Mouse (Mus musculus): ENCODE measurements around the gene Uck2.

Uck2 gene

GRCm38 (mm10) chr1:167283441-167284257 is 1.5 kb downstream of the Uck2 start:
- DNase-seq (ENCODE audit: low spot score), result peak; percentile 50

GRCm38 (mm10) chr1:167282768-167283167 is 2.4 kb downstream of the Uck2 start:
- no peak for DNase-seq (ENCODE audit: low spot score)

- DNase-seq (ENCODE audit: low spot score), result no peak
Measured at GRCm38 (mm10) chr1:167282112-167282511, 3.0 kb downstream of the Uck2 start.

- no peak for DNase-seq (ENCODE audit: low spot score)
Measured at GRCm38 (mm10) chr1:167280061-167280460, 5.1 kb downstream of the Uck2 start.

DNA sequence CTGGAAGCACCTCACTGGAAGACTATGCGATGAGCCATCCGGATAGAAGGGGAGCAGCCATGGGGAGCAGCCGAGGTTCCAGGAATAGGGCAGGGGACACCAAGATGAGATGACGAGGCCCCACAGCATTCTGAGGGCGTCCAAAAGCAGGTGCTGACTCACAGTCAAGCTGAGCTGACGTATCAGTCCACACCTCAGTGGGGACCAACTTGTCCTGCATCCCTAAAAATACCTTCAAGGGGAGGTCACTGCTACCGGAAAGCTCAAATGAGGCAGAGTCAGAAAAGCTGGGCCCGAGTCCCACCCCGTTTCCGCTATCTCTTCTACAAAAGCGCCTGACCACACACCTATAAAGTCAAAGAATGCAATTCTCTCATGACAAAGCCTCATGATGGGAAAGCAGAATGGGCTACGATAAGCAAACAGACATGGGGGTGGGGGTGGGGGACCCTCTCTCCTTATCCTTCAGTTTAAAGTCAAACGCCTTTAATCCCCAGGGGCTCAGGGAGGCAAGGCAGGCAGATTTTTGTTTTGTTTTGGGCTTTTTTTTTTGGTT is 5.9 kb downstream of the Uck2 start:
- DNase-seq (ENCODE audit: low spot score), result no peak

- no peak for DNase-seq (ENCODE audit: low spot score)
Measured at GRCm38 (mm10) chr1:167278395-167278794, 6.7 kb downstream of the Uck2 start.

DNA sequence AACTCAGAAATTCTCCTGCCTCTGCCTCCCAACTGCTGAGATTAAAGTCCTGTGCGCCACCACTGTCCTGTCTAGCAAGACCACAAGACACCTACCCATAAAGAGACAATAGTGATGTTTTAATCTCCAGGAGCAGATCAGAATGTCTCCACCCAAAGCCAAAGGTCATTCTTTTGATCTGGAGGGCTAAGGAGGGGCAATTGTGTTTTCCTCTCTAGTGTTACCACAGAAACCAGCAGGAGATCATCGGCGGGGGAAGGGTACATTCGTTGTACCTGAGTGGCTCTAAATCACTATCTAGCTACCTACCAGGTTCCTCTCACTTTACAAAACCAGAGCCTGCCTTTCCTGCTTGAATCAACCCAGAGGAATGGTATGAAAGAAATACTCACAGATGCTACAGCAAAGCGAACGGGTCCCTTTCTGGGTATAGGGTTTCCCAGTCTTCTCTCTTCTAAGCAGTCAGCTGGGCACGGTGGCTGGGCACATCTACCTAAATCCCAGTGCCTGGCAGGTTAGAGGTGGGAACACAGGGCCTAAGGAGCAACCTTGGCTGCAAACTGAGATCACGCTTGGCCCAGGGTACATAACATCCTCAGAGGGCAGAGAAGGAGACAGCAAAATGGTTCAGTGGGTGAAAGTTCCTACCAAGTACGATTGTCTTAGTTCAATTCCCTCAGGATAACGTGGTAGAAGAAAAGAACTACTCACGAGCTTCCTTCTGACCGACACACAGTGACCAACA is 10.3 kb downstream of the Uck2 start:
- no peak for DNase-seq (ENCODE audit: low spot score)

DNA sequence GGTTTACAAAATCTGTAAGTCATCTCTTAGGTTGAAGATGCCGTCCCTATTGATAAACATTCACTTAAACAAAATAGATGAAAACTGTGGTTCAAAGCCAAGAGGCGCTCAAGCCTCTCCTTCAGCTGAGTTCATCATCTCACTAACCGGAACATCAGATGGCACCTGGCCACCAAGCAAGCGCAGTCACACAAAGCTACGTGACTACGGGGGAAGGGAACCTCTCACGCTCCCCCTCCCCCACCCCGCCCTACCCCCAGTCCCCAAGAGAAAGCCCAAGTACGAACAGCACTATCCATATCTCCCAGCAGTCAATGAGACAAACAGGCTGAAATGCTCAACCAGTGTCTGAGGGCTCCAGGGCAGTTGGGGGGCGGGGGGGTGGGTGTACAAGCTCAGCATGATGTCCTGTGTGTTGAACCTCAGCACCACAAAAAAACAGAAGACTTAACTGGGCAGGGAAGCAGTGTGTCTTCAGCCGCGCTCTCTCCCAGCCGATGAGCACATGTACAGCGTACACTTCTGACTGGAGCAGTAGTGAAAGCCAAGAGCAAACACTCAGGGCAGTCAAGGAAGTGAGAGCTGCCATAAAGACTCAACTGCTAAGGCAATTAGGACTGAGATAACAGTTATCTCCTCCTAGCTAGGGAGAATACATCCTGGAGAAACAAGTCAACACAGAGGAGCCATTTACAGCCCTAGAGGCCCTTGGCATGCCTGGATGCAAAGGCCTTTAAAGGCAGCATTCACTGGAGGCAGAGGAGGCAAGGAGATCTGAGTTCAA is 11.5 kb downstream of the Uck2 start:
- DNase-seq (ENCODE audit: low spot score), result no peak

DNA sequence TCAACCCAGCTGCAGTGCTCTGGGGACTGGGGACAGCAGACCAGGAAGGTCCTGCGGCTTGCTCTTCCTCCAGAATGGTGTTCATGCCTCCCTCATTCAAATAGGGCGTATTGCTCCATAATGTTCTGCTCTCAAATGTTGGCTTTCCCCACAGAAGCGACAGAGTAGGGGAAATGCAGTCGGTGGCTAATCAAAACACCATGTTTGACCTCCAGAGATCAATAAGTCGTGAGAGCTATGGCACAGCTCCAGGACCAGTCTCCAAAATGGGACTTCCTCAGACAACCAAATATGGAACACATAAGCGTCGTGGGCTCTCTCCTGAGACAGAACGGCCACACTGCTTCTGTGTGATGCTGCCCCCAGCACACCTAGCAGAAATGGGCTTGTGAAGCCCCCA is 13.3 kb downstream of the Uck2 start:
- DNase-seq (ENCODE audit: low spot score), result no peak

GRCm38 (mm10) chr1:167271304-167271703 is 13.8 kb downstream of the Uck2 start:
- no peak for DNase-seq (ENCODE audit: low spot score)

DNA sequence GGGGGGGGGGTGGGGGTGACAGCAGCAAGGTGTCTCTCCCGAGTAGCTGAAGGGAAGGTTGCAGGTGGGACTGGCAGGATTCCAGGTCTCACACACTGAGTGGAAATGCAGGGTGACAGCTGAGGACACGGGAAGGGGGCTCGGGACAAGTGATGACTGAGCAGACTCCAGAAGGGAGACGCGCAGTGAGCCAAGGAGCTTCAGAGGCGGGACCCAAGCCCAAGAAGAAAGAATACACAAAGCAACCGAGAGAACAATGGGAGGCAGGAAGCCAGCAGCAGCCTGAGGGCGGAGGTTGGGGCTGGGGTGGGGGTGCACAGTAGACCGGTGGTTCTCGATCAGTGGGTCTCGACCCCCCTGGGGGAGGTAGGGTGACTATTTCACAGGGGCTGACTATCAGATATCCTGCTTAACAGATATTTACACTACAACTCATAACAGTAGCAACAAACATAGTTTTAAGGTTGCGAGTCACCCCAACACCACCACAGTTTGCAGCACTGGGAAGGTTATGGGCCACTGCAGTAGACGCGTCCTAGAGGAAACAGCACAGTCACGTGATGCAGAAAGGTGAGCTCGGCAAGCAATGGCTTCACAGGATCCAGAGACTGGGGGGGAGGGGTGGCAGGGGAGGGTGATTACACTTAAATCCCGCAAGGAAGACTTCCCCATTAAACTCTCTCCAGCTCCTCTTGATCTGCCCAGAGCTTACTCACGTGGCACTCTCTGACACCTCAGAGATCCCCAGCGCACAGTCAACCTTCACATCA is 14.6 kb downstream of the Uck2 start:
- DNase-seq (ENCODE audit: low spot score), result no peak

DNA sequence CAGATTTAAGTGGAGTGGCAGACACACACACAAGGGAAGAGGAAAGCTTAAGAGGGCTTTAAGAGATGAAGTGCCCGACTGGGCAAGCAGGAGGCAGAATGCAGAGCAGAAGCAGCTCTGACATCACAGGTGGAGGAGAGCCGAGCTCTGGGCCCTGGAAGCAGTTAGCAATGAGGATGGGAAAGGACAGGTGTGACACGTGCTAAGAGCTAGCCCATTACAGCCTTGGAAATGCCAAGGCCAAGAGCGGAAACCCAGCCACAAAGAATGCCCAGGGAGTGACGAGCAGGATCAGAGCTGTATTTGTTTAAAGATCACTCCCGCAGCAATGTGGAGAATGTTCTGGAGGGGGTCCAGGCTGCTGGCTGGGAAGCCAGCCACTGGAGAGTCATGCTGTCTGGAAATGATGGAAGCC is 15.3 kb downstream of the Uck2 start:
- DNase-seq (ENCODE audit: low spot score), result peak; percentile 40

DNA sequence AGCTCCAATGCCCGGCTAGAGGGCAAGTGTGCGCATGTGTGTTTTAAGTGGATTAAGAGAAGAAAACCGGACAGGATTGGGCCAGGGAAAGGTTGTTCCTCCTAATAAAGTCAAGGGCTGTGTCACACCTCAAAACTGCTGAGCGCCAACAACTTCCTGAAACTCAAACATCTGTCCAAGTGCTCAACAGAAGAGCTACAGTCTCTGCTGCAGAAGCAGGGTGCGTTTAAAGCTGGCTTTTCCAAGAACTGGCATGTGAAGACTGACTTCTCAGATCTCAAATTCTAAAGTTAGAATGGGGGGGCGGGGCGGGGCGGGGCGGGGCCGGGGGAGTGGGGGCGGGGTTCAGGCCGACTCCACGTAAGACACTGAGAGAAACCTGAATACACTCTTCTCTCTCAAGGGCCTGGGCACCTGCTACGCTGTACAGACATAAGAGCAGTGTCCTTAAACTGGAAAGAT is 15.7 kb downstream of the Uck2 start:
- no peak for DNase-seq (ENCODE audit: low spot score)

GRCm38 (mm10) chr1:167268360-167269063 is 16.6 kb downstream of the Uck2 start:
- no peak for DNase-seq (ENCODE audit: low spot score)

GRCm38 (mm10) chr1:167266720-167267119 is 18.4 kb downstream of the Uck2 start:
- DNase-seq (ENCODE audit: low spot score), result no peak

- no peak for DNase-seq (ENCODE audit: low spot score)
Measured at GRCm38 (mm10) chr1:167265366-167265765, 19.8 kb downstream of the Uck2 start.

DNA sequence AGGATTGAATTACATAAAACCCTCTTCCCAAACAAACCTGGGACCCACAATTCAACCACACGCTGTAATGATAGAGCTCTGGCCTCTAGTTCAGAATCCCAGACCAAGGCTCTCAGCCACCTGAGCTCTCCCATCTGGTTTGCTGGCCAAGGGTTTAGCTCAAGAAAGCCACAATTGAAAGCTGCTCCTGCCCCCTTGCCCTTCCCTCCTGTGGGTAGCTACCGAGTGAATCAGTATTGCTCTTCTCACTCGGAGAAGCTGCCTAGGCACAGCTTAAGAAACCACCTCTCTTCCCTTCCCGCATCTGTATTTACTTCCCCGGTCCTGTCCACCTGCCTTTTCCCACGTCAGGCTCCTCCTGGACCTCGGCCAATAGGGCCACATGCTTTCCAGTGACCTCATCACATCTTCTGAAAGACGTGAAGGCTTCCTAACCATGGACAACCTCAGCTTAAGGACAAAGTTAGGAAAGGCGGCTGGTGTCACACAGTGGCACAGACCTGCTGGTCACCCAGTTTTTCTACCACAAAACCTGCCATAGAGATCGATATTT is 22.6 kb downstream of the Uck2 start:
- DNase-seq (ENCODE audit: low spot score), result no peak

DNA sequence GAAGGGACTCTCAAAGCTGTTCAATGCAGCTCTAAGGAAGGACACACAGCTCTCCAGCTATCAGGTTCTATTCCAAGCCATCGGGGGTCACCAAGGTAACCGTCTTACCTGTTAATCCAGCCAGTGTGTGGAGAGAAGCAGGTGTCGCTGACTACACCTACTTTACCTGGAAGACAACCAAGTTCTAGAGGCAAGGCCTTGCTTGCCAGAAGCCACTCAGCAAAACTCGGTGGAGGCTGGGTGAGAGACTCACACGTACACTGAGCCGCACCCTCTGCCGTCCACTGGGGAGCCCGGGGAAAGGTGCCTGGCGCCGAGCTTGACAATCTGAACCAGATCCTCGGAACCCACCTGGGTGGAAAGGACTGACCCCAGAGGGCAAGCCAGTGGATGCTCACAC is 23.4 kb downstream of the Uck2 start:
- no peak for DNase-seq (ENCODE audit: low spot score)

- DNase-seq (ENCODE audit: low spot score), result peak; percentile 34
Measured at GRCm38 (mm10) chr1:167259702-167260101, 25.4 kb downstream of the Uck2 start.

DNA sequence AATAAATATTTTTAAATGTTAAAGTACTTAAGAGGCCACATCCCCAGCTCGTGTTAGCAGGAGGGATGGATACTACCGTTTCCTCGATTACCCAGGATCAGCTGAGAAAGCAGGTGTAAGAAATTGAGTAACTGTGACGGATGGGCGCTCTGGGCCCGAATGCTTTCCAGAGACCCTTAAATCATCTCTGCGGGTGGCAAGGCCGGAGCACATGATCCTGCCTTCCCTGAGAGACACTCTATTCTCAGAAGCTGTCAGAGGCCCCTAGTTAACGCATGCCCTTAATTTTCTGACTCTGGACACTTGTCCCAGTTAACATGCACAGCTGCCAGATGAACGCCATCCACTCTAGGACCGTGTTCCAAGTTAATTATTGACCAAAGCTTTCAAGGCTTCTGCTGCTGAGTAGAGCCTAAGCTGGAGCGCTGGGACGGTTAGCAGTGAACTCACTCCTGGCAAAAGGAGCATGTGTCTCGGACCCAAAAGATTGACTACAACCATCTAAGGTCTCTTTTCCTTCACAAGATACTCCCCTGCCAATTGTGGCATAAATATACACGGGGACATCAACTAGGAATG is 28.3 kb downstream of the Uck2 start:
- peak; percentile 43 for DNase-seq (ENCODE audit: low spot score)
